Mouse (Mus musculus) gastrocnemius, adult 2 months (tissue): Measurements from ENCODE around the gene Scgb2b2. TPM values are rescaled to one million over a fixed set of nuclear protein-coding genes. Genes with fewer than 3 reads are reported as not detected.

Experiments used
- DNase-seq: peaks from one replicate; pipeline ENCODE4 v3.0.0; 2022
- H3K27ac ChIP-seq: fragments of 200-600 bp; 2 replicates; pipeline ENCODE4 v1.8.1; 2022; ENCODE audit warnings: mild to moderate bottlenecking
- H3K4me3 ChIP-seq: fragments of 200-600 bp; 2 replicates; pipeline ENCODE4 v1.8.1; 2022; ENCODE audit warnings: mild to moderate bottlenecking, moderate library complexity
- CTCF ChIP-seq: fragments of 200-600 bp; IDR thresholded peaks from 2 replicates; pipeline ENCODE4 v1.8.1; 2022; ENCODE audit warnings: antibody characterized with exemption, mild to moderate bottlenecking, moderate library complexity
- intact Hi-C: fragments of 180-260 bp; cut with DNase I; formaldehyde crosslinking; loops from one replicate; pipeline ENCODE4 v1.15.1; 2025
- long read RNA-seq, 2 experiments: library from polyadenylated mRNA; stranded (forward); transcript quantifications; one replicate each; pipeline ENCODE4 v2.0.0; 2021
- total RNA-seq, 2 experiments: library from RNA; stranded (reverse); gene quantifications; 2 replicates each; pipeline ENCODE4 v1.2.3; 2021

Scgb2b2 gene
- not detected for total RNA-seq
- long read RNA-seq, experiment 1: 0 reads
- long read RNA-seq, experiment 2: 0 reads

GRCm38 (mm10) chr7:31290208-31290607 lies at the start of gene Scgb2b2:
TSS of gene Scgb2b2 (plus strand) at chr7:31290508.
- no peak for DNase-seq
- no peak within 1 kb of the TSS for H3K4me3 ChIP-seq
- intact Hi-C loops: no loop called here
- no peak within 1 kb of the TSS for H3K27ac ChIP-seq
- no peak for TF ChIP-seq CTCF

- intact Hi-C loops: no loop called here
- no peak within 1 kb of the TSS for H3K4me3 ChIP-seq
- H3K27ac ChIP-seq: no peak within 1 kb of the TSS
- TF ChIP-seq CTCF: no peak
- no peak for DNase-seq
Observed at GRCm38 (mm10) chr7:31291721-31292120, 1.4 kb downstream of the Scgb2b2 start, which contains the start of gene Scgb1b2. TSS of gene Scgb1b2 (minus strand) at chr7:31291821.

Other genes with a start within 250 kb of the Scgb2b2 start
- gene Fxyd5, start 248.0 kb upstream of the Scgb2b2 start, total RNA-seq: 10 to 100 TPM in 1 of 2 experiments, 1 to 10 TPM in 1; 8.3 to 13.8 TPM
- 1 to 10 TPM; 1.4 to 1.6 TPM for gene Fxyd7, start 239.0 kb upstream of the Scgb2b2 start, total RNA-seq
- gene Fxyd1, start 233.3 kb upstream of the Scgb2b2 start, total RNA-seq: 1,000 to 10,000 TPM in 1 of 2 experiments, 100 to 1,000 TPM in 1; 944 to 1,010 TPM
- gene Lgi4, start 231.2 kb upstream of the Scgb2b2 start, total RNA-seq: 1 to 10 TPM; 2.4 to 3.3 TPM
- gene Fxyd3, start 213.8 kb upstream of the Scgb2b2 start, total RNA-seq: 1 to 10 TPM; 1.2 to 1.4 TPM
- 10 to 100 TPM; 14.0 to 15.9 TPM for gene Hpn, start 175.2 kb upstream of the Scgb2b2 start, total RNA-seq
- gene Scn1b, start 163.5 kb upstream of the Scgb2b2 start, total RNA-seq: 100 to 1,000 TPM; 748 to 815 TPM
- 10 to 100 TPM; 47.2 to 61.7 TPM for gene Gramd1a, start 134.6 kb upstream of the Scgb2b2 start, total RNA-seq
- not detected for gene Scgb1b2, start 1.3 kb downstream of the Scgb2b2 start, total RNA-seq
- not detected for gene Scgb2b3, start 71.6 kb downstream of the Scgb2b2 start, total RNA-seq
- not detected for gene Scgb1b3, start 85.1 kb downstream of the Scgb2b2 start, total RNA-seq